Mouse (Mus musculus) gastrocnemius, adult 2 months (tissue): ENCODE measurements around the gene Cyp2b9. TPM values are rescaled to one million over a fixed set of nuclear protein-coding genes. Genes with fewer than 3 reads are reported as not detected.
"Not testable (repeated sequence)": the region's sequence is repeated elsewhere in the genome, so short reads cannot be mapped to it uniquely, and the experiment has no call there.

Experiments
- DNase-seq: peaks from one replicate; pipeline ENCODE4 v3.0.0; 2022
- H3K27ac ChIP-seq: fragments of 200-600 bp; 2 replicates; pipeline ENCODE4 v1.8.1; 2022; ENCODE audit warnings: mild to moderate bottlenecking
- H3K4me3 ChIP-seq: fragments of 200-600 bp; 2 replicates; pipeline ENCODE4 v1.8.1; 2022; ENCODE audit warnings: mild to moderate bottlenecking, moderate library complexity
- CTCF ChIP-seq: fragments of 200-600 bp; IDR thresholded peaks from 2 replicates; pipeline ENCODE4 v1.8.1; 2022; ENCODE audit warnings: antibody characterized with exemption, mild to moderate bottlenecking, moderate library complexity
- intact Hi-C: fragments of 180-260 bp; cut with DNase I; formaldehyde crosslinking; loops from one replicate; pipeline ENCODE4 v1.15.1; 2025
- long read RNA-seq, 2 experiments: library from polyadenylated mRNA; stranded (forward); transcript quantifications; one replicate each; pipeline ENCODE4 v2.0.0; 2021
- total RNA-seq, 2 experiments: library from RNA; stranded (reverse); gene quantifications; 2 replicates each; pipeline ENCODE4 v1.2.3; 2021

Gene Cyp2b9
- not detected for total RNA-seq
- long read RNA-seq, experiment 1, result 0 reads
- long read RNA-seq, experiment 2, result 0 reads

GRCm38 (mm10) chr7:26173111-26173510 lies at the start of gene Cyp2b9:
Gene Cyp2b9 (plus strand): TSS chr7:26173411.
- intact Hi-C loops, H3K4me3 ChIP-seq, H3K27ac ChIP-seq: not testable (repeated sequence)

GRCm38 (mm10) chr7:26139623-26140022 lies 33.6 kb upstream of the Cyp2b9 start:
- H3K27ac ChIP-seq, intact Hi-C loops: not testable (repeated sequence)

More at GRCm38 (mm10) chr7:26173111-26173510, at the start of gene Cyp2b9:
- DNase-seq, result not testable (repeated sequence)

GRCm38 (mm10) chr7:26143657-26144056 lies 29.6 kb upstream of the Cyp2b9 start:
- intact Hi-C loops, H3K27ac ChIP-seq, H3K4me3 ChIP-seq, DNase-seq: not testable (repeated sequence)

More at GRCm38 (mm10) chr7:26139623-26140022, 33.6 kb upstream of the Cyp2b9 start:
- not testable (repeated sequence) for H3K4me3 ChIP-seq, DNase-seq

- H3K4me3 ChIP-seq, H3K27ac ChIP-seq, intact Hi-C loops, DNase-seq: not testable (repeated sequence)
These were observed 4.3 kb upstream of the Cyp2b9 start for GRCm38 (mm10) chr7:26168765-26169536.

GRCm38 (mm10) chr7:26201083-26201482 lies 27.9 kb downstream of the Cyp2b9 start:
- intact Hi-C loops, result no loop called here

GRCm38 (mm10) chr7:26260034-26260433 lies 86.8 kb downstream of the Cyp2b9 start, which contains the start of gene Vmn1r184:
Gene Vmn1r184 (plus strand): TSS chr7:26260334.
- H3K27ac ChIP-seq, intact Hi-C loops, H3K4me3 ChIP-seq, DNase-seq: not testable (repeated sequence)

More at GRCm38 (mm10) chr7:26201083-26201482, 27.9 kb downstream of the Cyp2b9 start:
- Histone ChIP-seq H3K27ac (no peak overlapping the region), H3K4me3 (no peak overlapping the region)
- no peak for TF ChIP-seq CTCF
- no peak for DNase-seq

Other genes starting within 250 kb of the Cyp2b9 start
- gene Cyp2b13, start 111.9 kb upstream of the Cyp2b9 start, total RNA-seq, result not detected
- not detected for gene Vmn1r184, start 86.9 kb downstream of the Cyp2b9 start, total RNA-seq
- gene Cyp2a4, start 133.8 kb downstream of the Cyp2b9 start, total RNA-seq, result not detected
- gene Nlrp9c, start 230.3 kb downstream of the Cyp2b9 start, total RNA-seq, result not detected